Mouse (Mus musculus) heart, embryonic 12.5 days (tissue): ENCODE measurements around the gene Setdb1. TPM values are rescaled to one million over a fixed set of nuclear protein-coding genes. Genes with fewer than 3 reads are reported as not detected.

ENCODE experiments used
- ATAC-seq: fragments of 200-750 bp; cut with Nextera tagmentation; 2 replicates; pipeline ENCODE4 v1.8.0; 2017; ENCODE audit warnings: moderate TSS enrichment, moderate library complexity; ENCODE audit not compliant: insufficient number of reproducible peaks, low FRiP score
- H3K27ac ChIP-seq: fragments of 300-500 bp; sonication (generic); 2 replicates; pipeline ENCODE4 v1.5.1; 2016; ENCODE audit warnings: mild to moderate bottlenecking, moderate library complexity; ENCODE audit not compliant: poor library complexity, severe bottlenecking
- H3K27me3 ChIP-seq: fragments of 300-500 bp; sonication (generic); replicated peaks from 2 replicates; pipeline ENCODE4 v1.6.1; 2016; ENCODE audit warnings: mild to moderate bottlenecking, moderate library complexity
- H3K36me3 ChIP-seq: fragments of 300-500 bp; sonication (generic); 2 replicates; pipeline ENCODE4 v1.6.1; 2016; ENCODE audit warnings: mild to moderate bottlenecking, moderate library complexity
- H3K4me1 ChIP-seq: fragments of 300-500 bp; sonication (generic); replicated peaks from 2 replicates; pipeline ENCODE4 v1.6.1; 2016; ENCODE audit warnings: mild to moderate bottlenecking
- H3K4me2 ChIP-seq: fragments of 300-500 bp; sonication (generic); 2 replicates; pipeline ENCODE4 v1.6.1; 2016; ENCODE audit warnings: mild to moderate bottlenecking, moderate library complexity
- H3K4me3 ChIP-seq: fragments of 300-500 bp; sonication (generic); 2 replicates; pipeline ENCODE4 v1.5.1; 2016; ENCODE audit warnings: mild to moderate bottlenecking
- H3K9ac ChIP-seq: fragments of 300-500 bp; sonication (generic); 2 replicates; pipeline ENCODE4 v1.6.1; 2016; ENCODE audit warnings: mild to moderate bottlenecking, moderate library complexity
- H3K9me3 ChIP-seq: fragments of 300-500 bp; sonication (generic); replicated peaks from 2 replicates; pipeline ENCODE4 v1.6.1; 2016; ENCODE audit warnings: mild to moderate bottlenecking, moderate library complexity
- WGBS: fragments of 180-500 bp; shearing (Covaris S2); methylation state at CpG from one replicate; pipeline ENCODE4 v1.1.7; 2016; 5-methylcytosine and 5-hydroxymethylcytosine counted together
- polyA plus RNA-seq: library from polyadenylated mRNA; unstranded; fragments of >200 nt; fragmentation: Nextera tagmentation; extraction: Ambion mirVana; gene quantifications from 2 replicates; pipeline ENCODE4 v1.2.1, GENCODE M21; 2016

The Setdb1 gene
- polyA plus RNA-seq, 1 experiment from 2014 or later, result 29.7 TPM

DNA sequence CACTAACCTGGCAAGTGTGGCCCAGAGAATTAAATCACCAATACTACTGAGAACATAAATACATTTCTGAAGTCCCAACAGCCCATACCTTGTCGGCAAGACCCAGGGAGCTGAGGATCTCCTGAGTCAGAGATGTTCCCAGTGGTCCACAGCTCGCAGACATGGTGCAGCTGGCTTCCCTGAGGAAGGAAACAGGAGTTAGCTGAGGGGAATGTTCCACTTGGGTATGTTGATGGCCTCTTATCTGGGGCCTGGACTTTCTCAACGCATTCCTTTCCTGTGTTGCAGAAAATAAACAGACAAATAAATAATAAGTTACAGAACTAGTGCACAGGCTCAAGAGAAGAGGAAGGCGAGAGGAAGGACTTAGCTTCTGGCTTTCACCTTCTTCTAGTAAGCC is 50.8 kb downstream of the Setdb1 start:
- WGBS, result 30% methylated on average over 4 of the region's 4 CpGs
- no peak for ATAC-seq
- Histone ChIP-seq H3K4me3 (no peak overlapping the region), H3K27ac (no peak overlapping the region), H3K4me2 (no peak overlapping the region), H3K9ac (no peak overlapping the region), H3K36me3 (no peaks in the 10 kb centered on the region), H3K4me1 (peaks cover 10% of the 10 kb centered on the region), H3K9me3 (no peaks in the 10 kb centered on the region), H3K27me3 (no peaks in the 10 kb centered on the region)

DNA sequence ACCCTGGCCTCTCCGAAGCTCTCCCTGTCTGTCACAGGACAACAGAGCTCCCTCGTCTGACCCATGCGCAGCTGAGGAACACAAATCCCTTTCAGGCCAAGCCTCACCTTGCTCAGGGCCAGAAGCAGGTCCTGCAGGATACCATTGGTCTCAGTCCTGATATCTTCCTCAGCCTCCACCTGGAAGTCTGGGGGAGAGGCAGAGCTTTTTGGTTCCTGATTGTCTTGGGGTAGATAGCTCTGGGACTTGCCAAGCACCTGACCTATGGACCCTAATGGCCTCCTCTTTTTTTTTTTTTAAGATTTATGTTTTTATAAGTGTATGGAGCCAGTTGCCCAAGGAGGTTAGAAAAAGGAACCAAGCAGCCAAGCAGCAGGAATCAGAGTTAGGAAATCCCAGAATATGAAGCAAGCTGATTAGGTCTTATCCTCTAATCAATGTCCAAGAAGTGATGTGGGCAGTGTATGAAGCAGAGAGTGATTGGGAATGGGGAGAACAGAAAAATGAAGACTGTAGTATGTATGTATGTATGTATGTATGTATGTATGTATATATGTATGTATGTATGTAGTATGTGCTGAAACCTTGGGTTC is 55.7 kb downstream of the Setdb1 start:
- Histone ChIP-seq H3K9me3 (no peaks in the 10 kb centered on the region), H3K27ac (no peak overlapping the region), H3K36me3 (peaks cover 12% of the 10 kb centered on the region; the same call in 1 of the 2 replicates), H3K4me2 (no peak overlapping the region), H3K27me3 (no peaks in the 10 kb centered on the region), H3K4me1 (peaks cover 14% of the 10 kb centered on the region), H3K9ac (no peak overlapping the region), H3K4me3 (no peak overlapping the region)
- no peak for ATAC-seq
- WGBS, result 73% methylated on average over 3 of the region's 3 CpGs

DNA sequence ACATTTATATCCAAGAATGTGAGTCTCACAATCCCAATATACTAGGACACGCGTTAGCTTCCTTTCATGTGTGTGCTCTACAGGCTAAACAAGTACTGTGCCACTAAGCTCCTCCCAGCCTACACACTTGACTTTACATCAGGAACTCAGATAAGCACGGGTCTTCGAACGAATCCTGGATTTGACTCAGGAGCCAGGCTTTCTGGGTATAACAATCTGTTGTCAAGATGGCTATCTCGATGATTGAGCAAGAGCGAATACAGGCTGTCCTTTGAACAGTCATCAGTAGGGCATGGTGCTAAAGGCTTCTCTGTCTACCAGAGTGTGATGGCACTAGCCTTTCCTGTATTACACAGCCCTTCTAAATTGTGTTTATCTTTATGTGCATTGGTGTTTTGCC is 59.0 kb downstream of the Setdb1 start:
- Histone ChIP-seq H3K9me3 (no peaks in the 10 kb centered on the region), H3K27me3 (no peaks in the 10 kb centered on the region), H3K4me3 (no peak overlapping the region), H3K4me1 (peaks cover 16% of the 10 kb centered on the region; the same call in 1 of the 2 replicates), H3K9ac (no peak overlapping the region), H3K36me3 (peaks cover 39% of the 10 kb centered on the region), H3K27ac (no peak overlapping the region), H3K4me2 (no peak overlapping the region)
- no peak for ATAC-seq
- 56% methylated on average over 7 of the region's 7 CpGs for WGBS

DNA sequence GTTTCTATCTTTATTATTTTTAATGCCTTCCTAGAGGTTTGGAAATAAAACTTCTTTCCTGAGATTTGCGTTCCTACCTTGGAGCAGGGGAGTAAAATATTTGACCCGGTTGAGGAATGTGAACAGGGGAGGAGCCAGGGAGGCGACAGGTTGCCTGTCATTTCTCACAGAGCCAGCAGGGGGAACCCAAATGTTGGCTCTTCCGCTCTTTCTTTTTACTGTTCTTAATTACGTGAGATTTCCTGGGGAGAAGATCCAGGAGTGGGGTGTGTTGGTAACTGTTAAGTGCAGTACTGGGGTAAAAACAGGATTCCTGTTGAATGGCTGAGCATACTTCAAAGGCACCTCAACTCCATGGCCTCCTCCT is 60.9 kb downstream of the Setdb1 start:
- Histone ChIP-seq H3K36me3 (peaks cover 53% of the 10 kb centered on the region), H3K4me2 (no peak overlapping the region), H3K27me3 (no peaks in the 10 kb centered on the region), H3K9me3 (no peaks in the 10 kb centered on the region), H3K4me3 (no peak overlapping the region), H3K9ac (no peak overlapping the region), H3K27ac (no peak overlapping the region), H3K4me1 (peaks cover 16% of the 10 kb centered on the region; the same call in 1 of the 2 replicates)
- 13% methylated on average over 5 of the region's 5 CpGs for WGBS
- ATAC-seq, result no peak

DNA sequence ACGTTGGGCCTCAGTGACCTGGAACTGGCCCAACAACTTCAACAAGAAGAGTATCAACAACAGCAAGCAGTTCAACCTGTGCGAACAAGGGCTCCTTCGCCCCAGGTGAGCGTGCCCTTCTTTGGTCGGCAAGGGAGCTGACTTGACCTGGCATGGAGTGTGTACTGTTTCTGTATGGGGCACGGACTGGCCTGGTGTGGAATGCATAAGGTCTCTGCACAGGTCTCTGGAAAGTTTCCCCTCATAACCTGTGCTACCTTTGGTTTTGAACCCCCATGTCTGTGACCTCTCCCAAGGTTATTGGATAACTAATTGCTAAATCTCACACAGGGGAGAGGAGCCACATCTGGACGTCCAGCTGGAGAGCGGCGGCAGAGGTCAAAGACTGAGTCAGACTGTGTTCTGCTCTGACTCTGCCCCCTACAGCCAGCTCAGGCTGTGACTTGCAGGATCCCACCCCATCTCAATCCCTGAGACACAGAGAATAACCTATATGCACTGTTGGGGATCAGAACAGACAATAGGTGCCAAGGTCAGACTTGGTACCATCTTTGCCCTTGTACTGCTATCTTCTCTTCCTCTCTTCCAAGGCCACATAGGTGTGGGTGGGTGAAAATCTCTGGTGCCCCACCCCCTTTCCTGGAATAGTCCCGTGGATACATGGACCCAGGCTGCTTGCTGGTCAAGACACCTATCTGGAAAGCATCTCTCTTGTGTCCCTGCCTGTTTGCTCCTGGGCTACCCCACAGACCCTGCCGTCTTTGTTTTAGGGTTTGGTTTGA is 61.5 kb downstream of the Setdb1 start:
- Histone ChIP-seq H3K4me3 (no peak overlapping the region), H3K4me1 (peaks cover 16% of the 10 kb centered on the region; the same call in 1 of the 2 replicates), H3K9me3 (no peaks in the 10 kb centered on the region), H3K27ac (no peak overlapping the region), H3K27me3 (no peaks in the 10 kb centered on the region), H3K4me2 (no peak overlapping the region), H3K9ac (no peak overlapping the region), H3K36me3 (peaks cover 59% of the 10 kb centered on the region)
- 78% methylated on average over 11 of the region's 11 CpGs for WGBS
- no peak for ATAC-seq

DNA sequence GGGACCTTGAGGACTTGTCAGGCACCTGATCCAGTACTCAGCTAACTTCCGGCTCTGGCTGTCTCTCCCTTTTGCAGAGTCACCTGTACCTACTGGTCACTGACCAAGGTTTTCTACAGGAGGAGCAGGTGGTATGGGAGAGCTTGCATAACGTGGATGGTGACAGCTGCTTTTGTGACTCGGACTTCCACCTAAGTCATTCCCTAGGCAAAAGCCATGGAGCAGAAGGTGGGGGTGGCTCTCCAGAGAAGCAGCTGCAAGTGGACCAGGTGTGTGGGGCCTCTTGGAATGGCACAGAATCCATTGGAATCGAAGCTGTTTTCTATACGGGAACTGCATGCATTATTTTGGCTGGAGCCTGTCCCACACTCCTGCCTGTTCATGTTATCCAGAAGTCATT is 62.3 kb downstream of the Setdb1 start:
- no peak overlapping the region for H3K4me3 ChIP-seq
- ATAC-seq, result no peak
- H3K9me3 ChIP-seq, result no peaks in the 10 kb centered on the region
- peaks cover 63% of the 10 kb centered on the region for H3K36me3 ChIP-seq
- H3K27me3 ChIP-seq, result no peaks in the 10 kb centered on the region
- H3K9ac ChIP-seq, result no peak overlapping the region
- WGBS, result 82% methylated on average over 5 of the region's 5 CpGs
- no peak overlapping the region for H3K27ac ChIP-seq
- peaks cover 13% of the 10 kb centered on the region; the same call in 1 of the 2 replicates for H3K4me1 ChIP-seq
- no peak overlapping the region for H3K4me2 ChIP-seq

DNA sequence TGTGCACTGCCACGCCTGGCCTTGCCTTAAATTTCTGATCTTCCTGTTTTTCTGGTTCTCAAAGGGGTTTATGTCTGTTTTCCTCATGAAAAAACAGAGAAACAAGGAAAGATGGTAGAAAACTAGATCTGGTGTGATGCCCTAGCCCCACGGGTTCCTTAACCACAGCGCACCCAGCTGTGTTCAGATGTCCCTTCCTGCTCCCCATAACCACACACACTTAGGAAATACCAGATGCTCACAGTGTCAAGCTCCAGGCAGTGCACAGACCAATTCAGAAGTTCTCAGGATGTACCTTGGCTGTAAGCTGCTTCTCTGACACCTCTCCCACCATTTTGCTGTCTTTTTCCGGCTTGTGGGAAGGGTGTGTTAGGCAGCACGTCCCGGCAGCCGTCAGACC is 62.7 kb downstream of the Setdb1 start:
- no peaks in the 10 kb centered on the region for H3K9me3 ChIP-seq
- no peak overlapping the region for H3K4me2 ChIP-seq
- H3K27me3 ChIP-seq, result no peaks in the 10 kb centered on the region
- 84% methylated on average over 7 of the region's 7 CpGs for WGBS
- no peak overlapping the region for H3K4me3 ChIP-seq
- peaks cover 63% of the 10 kb centered on the region for H3K36me3 ChIP-seq
- H3K9ac ChIP-seq, result no peak overlapping the region
- H3K27ac ChIP-seq, result no peak overlapping the region
- no peak for ATAC-seq
- H3K4me1 ChIP-seq, result peaks cover 10% of the 10 kb centered on the region; the same call in 1 of the 2 replicates

DNA sequence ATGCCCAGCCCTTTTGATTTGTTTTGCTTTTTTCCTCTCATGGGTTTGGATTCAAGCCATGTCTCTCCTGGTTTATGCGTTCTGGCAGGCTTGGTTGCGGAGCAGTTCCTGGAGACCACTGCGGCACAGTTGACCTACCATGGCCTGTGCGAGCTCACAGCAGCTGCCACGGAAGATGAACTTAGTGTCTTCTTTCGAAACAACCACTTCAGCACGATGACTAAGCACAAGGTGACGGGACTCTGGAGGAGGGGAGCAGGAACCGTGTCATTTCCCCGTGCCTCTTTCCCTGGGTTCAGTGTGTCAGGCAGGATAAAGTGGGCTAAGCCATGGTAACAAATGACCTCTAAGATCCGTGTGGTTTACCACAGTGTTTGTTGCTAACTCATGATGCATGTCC is 63.5 kb downstream of the Setdb1 start:
- Histone ChIP-seq H3K4me3 (no peak overlapping the region), H3K4me1 (peaks cover 10% of the 10 kb centered on the region; the same call in 1 of the 2 replicates), H3K4me2 (no peak overlapping the region), H3K9ac (no peak overlapping the region), H3K27ac (no peak overlapping the region), H3K27me3 (no peaks in the 10 kb centered on the region), H3K9me3 (no peaks in the 10 kb centered on the region), H3K36me3 (peaks cover 66% of the 10 kb centered on the region)
- WGBS, result 76% methylated on average over 11 of the region's 11 CpGs
- no peak for ATAC-seq

DNA sequence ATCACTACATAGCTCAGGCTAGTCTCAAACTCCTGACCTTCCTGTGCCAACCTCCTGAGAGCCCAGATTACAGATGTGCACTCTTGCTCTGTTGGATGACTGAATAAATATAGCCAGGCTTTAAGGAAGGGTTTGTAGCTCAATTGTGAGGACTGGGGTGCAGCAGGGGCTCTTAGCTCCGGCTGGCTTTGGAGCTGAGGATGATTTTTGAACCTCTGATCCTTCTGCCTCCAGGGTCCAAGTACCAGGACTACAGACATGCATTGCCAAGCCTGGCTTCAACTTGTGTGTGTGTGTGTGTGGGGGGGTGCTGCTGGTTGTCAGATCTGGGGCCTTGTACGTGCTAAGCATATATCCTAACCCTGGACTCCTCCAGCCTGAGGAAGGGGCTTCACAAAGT is 64.1 kb downstream of the Setdb1 start:
- H3K36me3 ChIP-seq, result peaks cover 71% of the 10 kb centered on the region
- no peak overlapping the region for H3K27ac ChIP-seq
- H3K9ac ChIP-seq, result no peak overlapping the region
- H3K4me2 ChIP-seq, result no peak overlapping the region
- H3K4me1 ChIP-seq, result peaks cover 6% of the 10 kb centered on the region; the same call in 1 of the 2 replicates
- 90% methylated on average over 2 of the region's 2 CpGs for WGBS
- ATAC-seq, result no peak
- H3K9me3 ChIP-seq, result no peaks in the 10 kb centered on the region
- no peak overlapping the region for H3K4me3 ChIP-seq
- H3K27me3 ChIP-seq, result no peaks in the 10 kb centered on the region

DNA sequence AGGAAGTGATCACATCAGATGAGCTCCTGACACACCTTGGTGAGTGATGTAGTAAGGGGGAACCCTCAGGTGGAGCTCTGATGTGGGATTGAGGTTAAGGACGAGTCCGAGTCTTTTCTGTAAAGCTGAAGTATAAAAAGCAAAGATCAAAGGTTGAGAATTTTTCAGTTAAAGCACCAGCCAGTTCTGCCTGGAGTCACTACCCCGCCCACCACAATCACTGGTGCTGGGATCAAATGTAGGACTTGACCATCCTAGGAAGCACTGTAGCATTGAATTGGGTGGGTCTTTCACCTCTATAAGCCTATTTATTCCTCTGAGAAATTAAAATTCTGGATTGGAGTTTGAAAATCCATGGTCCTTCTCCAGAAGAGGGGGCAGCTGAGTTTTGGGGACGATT is 66.0 kb downstream of the Setdb1 start:
- no peak for ATAC-seq
- Histone ChIP-seq H3K27me3 (no peaks in the 10 kb centered on the region), H3K4me3 (no peak overlapping the region), H3K4me1 (peaks cover 5% of the 10 kb centered on the region; the same call in 1 of the 2 replicates), H3K36me3 (peaks cover 66% of the 10 kb centered on the region), H3K27ac (no peak overlapping the region), H3K9me3 (no peaks in the 10 kb centered on the region), H3K9ac (no peak overlapping the region), H3K4me2 (no peak overlapping the region)
- WGBS, result 79% methylated on average over 4 of the region's 4 CpGs

DNA sequence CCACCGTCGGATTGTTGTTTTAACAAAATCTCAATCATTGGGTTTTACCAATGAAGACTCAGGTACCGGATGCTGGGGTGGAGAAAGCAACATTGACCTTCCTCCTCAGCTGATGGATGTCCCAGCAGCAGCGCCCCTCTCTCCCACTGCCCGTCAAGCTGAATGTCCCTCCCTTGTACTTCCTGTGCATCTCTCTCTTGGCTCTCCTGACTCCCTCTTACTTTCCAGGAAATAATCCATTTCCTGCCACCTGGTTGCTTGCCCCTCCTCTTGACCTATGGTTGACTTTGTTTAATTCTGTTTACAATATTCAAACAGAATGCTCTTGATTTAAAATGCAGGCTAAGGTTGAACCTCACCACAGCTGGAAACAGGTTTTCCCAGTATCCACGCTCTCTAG is 66.8 kb downstream of the Setdb1 start:
- H3K4me2 ChIP-seq, result no peak overlapping the region
- peaks cover 61% of the 10 kb centered on the region for H3K36me3 ChIP-seq
- H3K27me3 ChIP-seq, result no peaks in the 10 kb centered on the region
- no peak overlapping the region for H3K4me3 ChIP-seq
- H3K9ac ChIP-seq, result no peak overlapping the region
- no peaks in the 10 kb centered on the region for H3K4me1 ChIP-seq
- H3K9me3 ChIP-seq, result no peaks in the 10 kb centered on the region
- no peak overlapping the region for H3K27ac ChIP-seq
- ATAC-seq, result no peak
- 73% methylated on average over 6 of the region's 6 CpGs for WGBS
